Mouse (Mus musculus): Measurements from ENCODE around the gene Btg1.

Gene Btg1

DNA sequence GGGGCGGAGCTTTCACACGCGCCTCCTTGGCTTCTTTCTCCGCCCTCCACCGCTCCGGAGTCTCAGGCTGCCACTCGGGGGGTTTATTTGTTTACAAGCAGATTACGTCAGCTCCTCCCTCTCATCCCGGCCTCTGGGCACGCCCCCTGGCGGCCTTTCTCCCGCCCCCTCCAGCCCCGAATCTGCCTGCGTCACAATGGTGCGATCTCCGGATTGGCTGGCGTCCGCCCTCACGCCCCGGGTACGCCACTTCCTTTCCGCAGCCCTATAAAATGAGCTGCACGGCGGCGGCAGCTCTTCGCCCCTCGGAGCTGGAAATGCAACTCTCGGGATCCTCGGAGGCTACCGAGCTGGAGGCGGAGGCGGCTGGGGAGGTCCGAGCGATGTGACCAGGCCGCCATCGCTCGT is at the start of gene Btg1:
Btg1 (plus strand) TSS at position 298 of the 408 bp plus-strand sequence.
- peak; percentile 99 for DNase-seq

GRCm38 (mm10) chr10:96569469-96569868 is 47.3 kb upstream of the Btg1 start:
- DNase-seq = no peak

DNA sequence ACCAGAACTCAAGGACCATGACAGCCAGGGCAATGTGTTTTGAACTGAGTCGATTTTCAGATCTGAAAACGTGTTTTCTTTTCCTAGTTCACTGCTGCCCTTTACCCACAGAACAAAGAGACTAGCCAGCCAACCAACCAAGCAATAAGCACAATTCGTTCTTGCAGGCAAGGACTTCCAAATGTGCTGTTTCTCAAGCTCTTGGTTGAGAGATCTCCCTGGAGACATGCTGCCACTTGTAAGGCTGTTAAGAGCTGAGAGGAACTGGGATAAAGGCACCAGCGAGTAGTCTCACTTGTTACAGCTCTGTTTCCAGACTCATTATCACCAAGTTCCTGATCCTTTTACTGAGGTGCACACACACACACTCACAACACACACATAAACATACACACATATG is 45.6 kb upstream of the Btg1 start:
- DNase-seq = no peak

DNA sequence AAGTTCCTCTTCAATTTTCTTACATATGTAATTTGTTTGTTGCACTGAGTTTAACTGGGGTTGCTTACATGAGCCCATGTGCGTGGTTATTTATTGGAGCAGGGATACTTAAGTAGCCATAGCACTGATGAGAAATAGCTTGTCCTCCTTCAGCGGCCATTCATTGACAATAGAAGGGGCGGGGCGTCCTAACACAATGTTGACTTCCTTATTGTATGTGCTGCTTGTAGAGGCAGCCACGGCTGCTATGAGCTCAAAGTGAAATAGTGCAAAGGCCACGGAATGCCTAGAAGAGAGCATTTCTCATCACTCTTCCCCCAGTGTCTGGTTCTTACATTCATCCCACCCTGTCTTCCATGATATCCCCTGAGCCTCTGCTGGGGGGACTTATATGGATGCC is 42.0 kb upstream of the Btg1 start:
- DNase-seq = no peak

DNA sequence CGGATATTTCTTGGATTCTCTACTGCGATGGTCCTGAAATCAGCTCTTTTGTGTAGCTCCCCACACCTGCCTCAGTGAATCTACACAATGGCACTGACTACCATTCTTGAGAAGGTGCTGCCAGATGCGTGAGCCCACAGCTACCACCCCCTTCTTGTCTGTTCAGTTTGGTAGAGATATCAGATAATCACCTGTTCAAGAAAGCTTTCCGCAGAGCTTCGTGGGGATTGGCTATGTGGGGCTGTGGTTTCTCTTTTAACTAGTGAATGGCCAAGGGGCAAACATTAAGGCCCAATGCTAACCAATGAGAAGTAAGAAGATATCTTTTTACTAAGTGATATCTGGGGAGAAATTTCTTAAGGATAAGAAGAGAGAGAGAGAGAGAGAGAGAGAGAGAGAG is 41.5 kb upstream of the Btg1 start:
- DNase-seq = no peak

- DNase-seq = no peak
Measured at GRCm38 (mm10) chr10:96578924-96579323, 37.9 kb upstream of the Btg1 start.

DNA sequence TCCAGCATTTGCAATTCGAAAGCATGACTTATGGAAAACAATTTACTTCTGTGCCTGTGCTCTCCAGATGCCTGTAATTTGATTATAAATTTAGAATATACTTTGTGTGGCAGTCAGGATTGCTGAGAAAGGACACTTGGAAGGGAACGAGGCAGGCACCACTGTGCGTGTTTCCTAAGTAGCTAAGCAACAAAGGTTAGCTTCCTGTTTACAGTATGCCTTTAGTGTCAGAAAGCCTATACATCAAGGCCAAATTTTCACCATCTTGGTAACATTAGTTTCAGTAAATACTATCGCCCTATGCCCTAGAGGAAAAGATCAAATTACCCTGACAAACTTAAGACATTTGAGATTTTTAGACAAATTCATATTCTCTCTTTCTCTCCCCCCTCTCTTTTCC is 37.4 kb upstream of the Btg1 start:
- no peak for DNase-seq

DNA sequence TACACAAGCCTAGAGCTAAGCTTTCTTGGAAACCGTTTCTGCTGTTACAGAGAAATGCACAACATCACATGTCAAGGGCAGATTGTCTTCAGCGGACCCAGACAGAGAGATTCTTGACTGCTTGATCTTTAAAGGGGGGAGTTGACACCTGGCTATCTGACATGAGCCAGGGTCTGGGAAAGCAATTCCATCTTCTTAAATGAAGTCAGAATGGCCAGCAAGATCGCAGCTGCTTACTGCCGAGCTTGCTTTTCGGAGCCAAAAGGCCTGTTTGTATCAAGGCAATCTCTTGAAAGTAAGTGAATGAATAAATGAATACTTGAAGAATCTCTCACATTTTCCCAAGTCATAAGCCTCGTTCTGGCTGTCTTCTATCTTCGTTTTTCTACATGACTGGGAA is 36.6 kb upstream of the Btg1 start:
- no peak for DNase-seq

DNA sequence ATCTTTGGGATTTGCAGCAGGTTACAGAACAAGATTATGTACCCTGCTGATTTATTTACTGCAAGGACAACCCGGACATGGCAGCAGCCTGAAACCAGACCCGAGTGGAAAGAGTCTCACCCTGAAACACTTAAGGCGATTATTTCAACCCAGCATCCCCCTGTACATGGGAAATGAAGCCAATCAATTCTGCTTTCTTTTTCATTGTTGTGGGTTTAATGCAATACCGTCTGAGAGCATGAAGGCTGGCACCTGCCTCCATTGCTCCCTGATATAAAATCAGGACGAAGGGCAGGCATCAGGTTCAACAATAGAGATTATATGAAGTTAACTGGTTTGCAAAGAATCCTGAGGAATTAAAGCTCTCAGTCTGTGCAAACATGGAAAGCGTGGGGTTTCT is 35.6 kb upstream of the Btg1 start:
- no peak for DNase-seq

DNA sequence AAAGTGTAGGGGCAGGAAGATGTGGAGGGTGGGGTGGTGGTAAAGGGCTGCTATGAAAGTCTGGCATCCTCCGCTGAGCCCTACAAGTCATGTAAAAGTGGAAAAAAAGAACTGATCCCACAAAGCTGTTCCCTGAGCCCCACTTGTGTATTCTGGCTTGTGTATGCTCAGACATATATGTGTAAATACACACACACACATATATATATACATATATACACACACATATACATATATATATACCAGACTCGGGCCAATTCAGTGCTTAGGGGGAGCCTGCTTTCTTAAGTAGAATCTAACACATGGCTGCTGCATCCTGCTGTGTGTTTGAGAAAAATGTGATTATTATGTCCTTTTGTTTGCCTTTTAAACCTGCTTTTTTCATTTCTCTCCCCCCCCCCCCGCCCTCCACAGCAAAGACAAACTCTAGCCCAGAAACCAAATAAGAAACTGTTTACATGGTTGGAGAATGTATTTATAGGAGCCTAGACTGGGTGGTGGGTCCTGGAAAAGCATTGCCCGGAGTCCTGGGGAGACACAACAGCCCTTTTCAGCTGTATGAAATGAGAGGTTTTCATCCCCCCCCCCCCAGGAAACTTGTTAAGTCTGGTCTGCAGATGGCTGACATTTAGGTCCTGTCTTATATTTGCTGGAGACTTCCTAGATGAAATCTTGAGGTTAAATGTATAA is 30.5 kb upstream of the Btg1 start:
- DNase-seq = no peak

GRCm38 (mm10) chr10:96586881-96587217 is 30.0 kb upstream of the Btg1 start:
- DNase-seq = no peak

GRCm38 (mm10) chr10:96588233-96588632 is 28.6 kb upstream of the Btg1 start:
- no peak for DNase-seq

GRCm38 (mm10) chr10:96589781-96590180 is 27.0 kb upstream of the Btg1 start:
- no peak for DNase-seq

DNA sequence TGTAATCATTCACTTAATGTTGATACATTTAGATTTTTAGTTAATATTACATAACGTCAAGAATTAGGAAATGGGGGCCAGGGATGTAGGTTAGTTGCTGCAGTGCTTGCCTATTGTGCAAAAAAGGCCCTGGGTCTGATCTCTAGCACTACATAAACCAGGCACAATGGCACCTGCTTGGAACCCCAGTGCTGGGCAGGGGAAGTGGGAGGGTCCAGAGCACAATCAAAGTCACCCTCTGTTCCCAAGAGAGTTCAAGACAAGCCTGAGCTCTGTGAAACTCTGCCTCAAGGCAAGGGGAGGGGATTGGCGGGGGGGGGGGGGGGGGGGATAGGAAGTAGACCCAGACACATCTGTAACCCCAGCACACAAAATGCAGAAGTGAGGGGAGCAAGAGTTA is 24.7 kb upstream of the Btg1 start:
- no peak for DNase-seq

DNA sequence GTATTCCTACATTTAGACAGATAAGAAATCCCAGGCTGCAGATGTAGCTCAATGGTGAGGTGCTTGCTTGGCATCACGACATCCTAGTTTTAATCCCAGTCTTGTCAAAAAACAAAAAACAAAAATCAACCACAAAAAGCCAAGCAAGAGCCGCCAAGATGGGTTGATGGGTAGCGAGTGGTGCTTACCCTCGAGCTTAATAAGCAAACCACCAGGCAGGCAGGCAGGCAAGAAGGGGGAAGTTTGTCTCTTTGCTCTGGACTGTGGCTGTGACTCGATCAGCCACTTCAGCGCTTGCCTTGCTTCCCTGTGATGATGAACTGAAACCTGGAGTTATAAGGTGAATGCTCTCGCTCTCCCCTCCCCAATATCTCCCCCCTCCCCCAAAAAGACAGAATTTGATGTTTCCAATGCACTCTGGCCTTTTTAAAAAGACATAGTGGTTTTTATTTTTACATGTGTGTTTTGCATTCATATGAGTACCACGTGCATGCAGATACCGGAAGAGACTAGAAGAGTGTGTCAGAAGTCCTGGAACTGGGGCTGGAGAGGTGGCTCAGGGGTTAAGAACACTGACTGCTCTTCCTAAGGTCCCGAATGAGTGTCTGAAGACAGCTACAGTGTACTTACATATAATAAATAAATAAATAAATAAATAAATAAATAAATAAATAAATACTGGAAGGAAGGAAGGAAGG is 21.2 kb upstream of the Btg1 start:
- DNase-seq = no peak

DNA sequence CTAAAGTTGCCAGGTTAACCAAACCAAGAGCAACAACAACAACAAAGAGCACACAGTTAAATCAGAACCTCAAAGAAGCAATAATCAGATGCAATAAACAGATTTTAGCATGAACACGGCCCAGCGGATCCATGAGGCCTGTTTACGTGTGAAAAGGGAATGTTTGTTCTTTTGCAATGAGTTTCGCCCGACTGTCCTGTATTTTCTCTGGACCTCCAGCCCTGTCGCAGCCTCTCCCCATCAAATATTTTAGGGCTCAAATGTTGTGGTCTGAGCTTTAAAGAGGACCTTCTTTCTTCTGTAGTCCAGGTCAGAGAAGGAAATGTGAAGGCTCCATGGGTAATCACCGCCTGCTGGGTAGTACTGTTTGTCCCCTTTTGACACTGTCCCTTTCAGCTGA is 20.4 kb upstream of the Btg1 start:
- DNase-seq = no peak

GRCm38 (mm10) chr10:96599641-96600040 is 17.2 kb upstream of the Btg1 start:
- no peak for DNase-seq

- DNase-seq = no peak
Measured at GRCm38 (mm10) chr10:96601670-96602069, 15.1 kb upstream of the Btg1 start.

GRCm38 (mm10) chr10:96602339-96602738 is 14.5 kb upstream of the Btg1 start:
- no peak for DNase-seq

DNA sequence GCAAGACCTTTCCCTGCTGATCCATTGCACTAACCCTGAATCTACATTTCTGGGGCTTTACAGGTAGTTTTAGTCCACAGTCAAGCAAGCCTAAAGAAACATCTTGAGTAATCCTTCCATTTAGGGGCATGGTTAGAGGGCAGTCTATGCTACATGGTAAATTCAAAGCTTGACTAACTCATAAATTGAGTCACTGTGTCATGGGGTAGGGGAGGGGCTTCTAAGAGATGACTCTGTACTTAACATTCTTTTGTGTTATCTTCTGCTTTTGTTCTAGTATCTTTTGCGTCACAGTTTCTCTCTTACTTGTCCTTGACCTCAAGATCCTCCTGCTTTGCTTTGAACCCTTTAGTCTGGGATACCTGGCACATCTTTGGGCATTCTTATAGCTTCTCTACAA is 11.6 kb upstream of the Btg1 start:
- DNase-seq = no peak

- no peak for DNase-seq
Measured at GRCm38 (mm10) chr10:96605856-96606255, 10.9 kb upstream of the Btg1 start.

DNA sequence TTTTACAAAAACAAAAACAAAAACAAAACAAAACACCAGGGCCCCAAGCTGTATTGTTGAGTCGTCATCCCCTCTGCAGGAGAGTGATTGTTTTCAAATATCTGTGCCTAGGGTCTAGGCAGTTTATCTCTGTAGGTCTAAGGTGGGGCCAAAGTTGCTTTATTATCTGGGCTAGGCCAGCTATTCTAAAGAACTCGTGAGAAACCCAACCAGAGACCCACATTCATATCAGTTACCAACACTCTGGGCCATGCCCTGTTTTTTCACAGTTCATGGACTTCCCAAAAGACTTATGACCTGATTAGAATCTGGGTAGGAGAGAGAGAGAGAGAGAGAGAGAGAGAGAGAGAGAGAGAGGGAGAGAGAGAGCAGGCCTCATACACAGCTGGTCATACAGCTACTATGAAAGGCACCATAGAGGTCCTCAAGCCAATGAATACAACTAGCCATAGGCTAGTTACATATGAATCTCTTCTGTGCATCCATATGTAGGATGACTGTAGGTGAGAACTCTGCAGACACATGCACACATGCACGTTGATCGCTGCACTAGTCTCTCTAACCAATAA is 9.1 kb upstream of the Btg1 start:
- no peak for DNase-seq

GRCm38 (mm10) chr10:96609356-96610345 is 7.2 kb upstream of the Btg1 start:
- DNase-seq = no peak
